Mouse (Mus musculus) liver, embryonic 14.5 days (tissue): ENCODE measurements around the gene Paqr7.

Experiments used
- CTCF ChIP-seq: IDR thresholded peaks from 2 replicates; pipeline ENCODE4 v1.5.1; 2016; ENCODE audit warnings: antibody characterized with exemption, low read depth, control low read depth
- EP300 ChIP-seq: IDR thresholded peaks from 2 replicates; pipeline ENCODE4 v1.6.1; 2016; ENCODE audit warnings: antibody characterized with exemption, low read depth

DNA sequence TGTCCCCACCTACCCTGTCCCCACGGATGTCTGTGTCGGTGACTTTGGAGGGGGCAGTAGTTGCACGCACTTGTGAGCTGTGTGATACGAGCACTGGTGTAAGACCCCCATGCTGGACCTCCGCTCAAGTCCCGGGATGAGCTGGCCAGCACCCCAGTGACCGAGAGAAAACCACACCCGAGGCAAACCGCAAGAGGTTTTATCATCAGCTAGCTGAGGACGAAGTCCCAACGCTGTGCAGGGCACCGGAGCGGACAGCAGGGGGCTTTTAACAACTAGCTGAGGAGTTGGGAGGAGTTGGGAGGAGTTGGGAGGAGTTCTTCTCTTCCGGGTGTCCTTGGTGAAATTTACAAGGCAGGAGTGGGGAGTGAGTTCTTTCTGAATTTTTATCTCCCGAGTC is 16.3 kb downstream of the Paqr7 start:
- TF ChIP-seq CTCF (peak; percentile 87), EP300 (no peak)
